Mouse (Mus musculus) liver, embryonic 14.5 days (tissue): ENCODE data around the gene 1700019D03Rik. TPM values are rescaled to one million over a fixed set of nuclear protein-coding genes. Genes with fewer than 3 reads are reported as not detected.

Experiments
- ATAC-seq: fragments of 200-750 bp; cut with Nextera tagmentation; 2 replicates; pipeline ENCODE4 v1.8.0; 2017; ENCODE audit warnings: moderate number of reproducible peaks, mild to moderate bottlenecking, moderate library complexity; ENCODE audit not compliant: insufficient read depth
- DNase-seq, 3 experiments: peaks; one replicate each; pipeline ENCODE4 v3.0.0-alpha.2; 2012 to 2013; ENCODE audit warnings: low read depth in 3 of 3, low spot score in 3 of 3
- H3K27ac ChIP-seq: fragments of 300-500 bp; sonication (generic); 2 replicates; pipeline ENCODE4 v1.5.1; 2014; ENCODE audit warnings: moderate library complexity, mild to moderate bottlenecking, control low read depth, inconsistent platforms
- H3K27me3 ChIP-seq: fragments of 300-500 bp; sonication (generic); 2 replicates; pipeline ENCODE4 v1.6.1; 2014; ENCODE audit warnings: mild to moderate bottlenecking, low read length, moderate library complexity; ENCODE audit not compliant: control insufficient read depth, insufficient read depth
- H3K36me3 ChIP-seq: fragments of 300-500 bp; sonication (generic); replicated peaks from 2 replicates; pipeline ENCODE4 v1.6.1; 2014; ENCODE audit warnings: low read depth; ENCODE audit not compliant: control insufficient read depth, insufficient read depth
- H3K4me1 ChIP-seq, 2 experiments: fragments of 200-500 bp in 1 of 2; fragments of 300-500 bp in 1 of 2; sonication (generic) in 1 of 2; replicated peaks; 2 replicates each; pipeline ENCODE4 v1.6.1; 2012 to 2014; ENCODE audit warnings: antibody characterized with exemption in 1 of 2, inconsistent platforms in 1 of 2, low read length in 1 of 2; ENCODE audit not compliant: control insufficient read depth in 2 of 2, insufficient read depth in 2 of 2
- H3K4me2 ChIP-seq: fragments of 300-500 bp; sonication (generic); 2 replicates; pipeline ENCODE4 v1.6.1; 2014; ENCODE audit warnings: low read depth, mild to moderate bottlenecking, control low read depth, moderate library complexity
- H3K4me3 ChIP-seq, 2 experiments: fragments of 200-500 bp in 1 of 2; fragments of 300-500 bp in 1 of 2; sonication (generic) in 1 of 2; 2 replicates each; pipeline ENCODE4 v1.5.1; 2012 to 2014; ENCODE audit warnings: low read depth in 2 of 2, low read length in 2 of 2, mild to moderate bottlenecking in 2 of 2, control low read depth in 1 of 2, inconsistent platforms in 1 of 2, moderate library complexity in 1 of 2; ENCODE audit not compliant: insufficient read depth in 1 of 2
- H3K9ac ChIP-seq: fragments of 300-500 bp; sonication (generic); replicated peaks from 2 replicates; pipeline ENCODE4 v1.6.1; 2014; ENCODE audit warnings: mild to moderate bottlenecking, control low read depth, moderate library complexity
- H3K9me3 ChIP-seq: fragments of 300-500 bp; sonication (generic); 2 replicates; pipeline ENCODE4 v1.6.1; 2016; ENCODE audit warnings: low read length, mixed read lengths; ENCODE audit not compliant: control insufficient read depth
- CTCF ChIP-seq: IDR thresholded peaks from 2 replicates; pipeline ENCODE4 v1.5.1; 2016; ENCODE audit warnings: antibody characterized with exemption, low read depth, control low read depth
- EP300 ChIP-seq: IDR thresholded peaks from 2 replicates; pipeline ENCODE4 v1.6.1; 2016; ENCODE audit warnings: antibody characterized with exemption, low read depth
- WGBS: fragments of 180-500 bp; shearing (Covaris S2); extraction: QIAGEN DNeasy Blood & Tissue Kit; methylation state at CpG from one replicate; pipeline ENCODE4 v1.1.7; 2014; ENCODE audit not compliant: insufficient replicate concordance; 5-methylcytosine and 5-hydroxymethylcytosine counted together
- polyA plus RNA-seq, 2 experiments: library from polyadenylated mRNA; depleted of rRNA in 1 of 2; stranded (reverse) in 1 of 2; unstranded in 1 of 2; fragments of >200 nt; fragmentation: Nextera tagmentation in 1 of 2; extraction: Ambion mirVana in 1 of 2; gene quantifications; 2 replicates each; pipeline versions ENCODE4 v1.2.1 to v1.2.3; 2012 to 2014

1700019D03Rik gene
- polyA plus RNA-seq, 2 experiments: 2.0 to 8.2 TPM

DNA sequence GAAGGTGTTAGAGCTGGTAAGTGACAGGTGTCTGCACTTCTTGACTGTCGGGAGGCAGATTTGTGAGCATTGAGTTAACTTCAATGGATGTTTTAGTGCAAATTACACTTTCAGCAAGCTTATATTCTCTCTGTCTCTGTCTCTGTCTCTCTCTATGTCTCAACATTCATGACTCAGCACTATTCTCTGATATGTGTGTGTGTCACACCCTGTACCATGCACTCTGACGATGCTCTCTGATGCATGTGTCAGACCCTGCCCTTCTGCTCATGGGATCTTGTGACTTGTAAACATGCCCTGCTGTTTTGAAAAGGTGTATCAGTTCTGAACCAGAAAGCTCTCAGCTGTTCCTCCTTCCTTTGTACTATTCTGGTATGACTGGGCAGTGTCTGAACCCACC lies 103.3 kb downstream of the 1700019D03Rik start:
- TF ChIP-seq CTCF (no peak), EP300 (no peak)
- H3K9me3 ChIP-seq: no peaks in the 10 kb centered on the region
- H3K4me3 ChIP-seq: no peak overlapping the region
- DNase-seq: peak in 2 of 3 experiments; percentile 1 to 17
- no peaks in the 10 kb centered on the region for H3K27me3 ChIP-seq
- no peak overlapping the region for H3K4me2 ChIP-seq
- 65% methylated on average over 2 of the region's 2 CpGs for WGBS
- peak; percentile 76 for ATAC-seq
- no peak overlapping the region for H3K27ac ChIP-seq
- H3K36me3 ChIP-seq: no peaks in the 10 kb centered on the region
- H3K4me1 ChIP-seq: no peaks in the 10 kb centered on the region
- no peak overlapping the region for H3K9ac ChIP-seq

DNA sequence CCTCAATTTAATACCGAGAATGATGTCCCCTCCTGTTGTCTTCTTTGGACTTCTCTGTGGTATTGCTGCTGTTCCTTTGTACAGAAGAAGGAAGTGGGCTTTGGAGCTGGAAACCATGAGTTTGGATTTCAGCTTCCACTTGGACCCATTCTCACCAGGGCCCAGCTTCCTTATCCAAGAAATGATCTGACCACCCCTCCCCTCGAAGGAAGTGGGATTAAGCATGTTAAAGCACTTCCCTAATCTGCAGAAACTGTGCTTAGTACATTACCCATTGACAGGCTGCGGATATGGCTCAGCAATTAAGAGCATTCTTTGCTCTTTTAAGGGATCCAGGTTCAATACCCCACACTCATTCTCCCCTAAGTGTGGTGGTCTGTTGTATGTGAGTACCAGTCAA lies 110.2 kb downstream of the 1700019D03Rik start:
- H3K4me2 ChIP-seq: no peak overlapping the region

DNA sequence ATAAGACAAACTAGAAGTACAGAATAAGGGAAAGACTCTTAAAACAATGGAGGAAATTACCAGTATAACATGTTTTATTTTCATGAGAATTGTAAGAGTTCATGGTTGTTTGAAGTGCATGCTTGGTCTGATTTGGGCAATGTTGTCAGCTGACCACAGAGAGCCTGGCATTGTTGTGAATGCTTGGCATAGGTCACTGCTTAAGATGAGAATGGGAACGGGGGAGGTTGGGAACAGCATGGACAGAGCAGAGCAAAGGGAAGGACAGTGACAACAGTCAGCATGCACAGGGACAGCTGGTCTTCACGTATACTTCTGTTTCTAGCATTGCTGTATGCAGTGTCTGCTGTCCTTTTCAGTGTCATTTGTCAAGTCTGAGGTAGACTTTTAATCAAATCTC lies 135.8 kb downstream of the 1700019D03Rik start:
- TF ChIP-seq EP300 (no peak), CTCF (no peak)
- Histone ChIP-seq H3K27me3 (no peaks in the 10 kb centered on the region), H3K4me1 (no peaks in the 10 kb centered on the region), H3K27ac (no peak overlapping the region), H3K4me2 (no peak overlapping the region), H3K9me3 (no peaks in the 10 kb centered on the region), H3K9ac (no peak overlapping the region), H3K36me3 (no peaks in the 10 kb centered on the region), H3K4me3 (no peak overlapping the region)
- 55% methylated on average over 2 of the region's 2 CpGs for WGBS
- DNase-seq: no peak
- ATAC-seq: no peak

More for the DNA sequence above, 110.2 kb downstream of the 1700019D03Rik start:
- no peaks in the 10 kb centered on the region for H3K27me3 ChIP-seq
- TF ChIP-seq CTCF: no peak
- TF ChIP-seq EP300: no peak
- H3K9ac ChIP-seq: no peak overlapping the region
- no peak overlapping the region for H3K27ac ChIP-seq
- 43% methylated on average over 3 of the region's 3 CpGs for WGBS
- no peak overlapping the region for H3K4me3 ChIP-seq
- H3K9me3 ChIP-seq: no peaks in the 10 kb centered on the region
- ATAC-seq (no peak), DNase-seq (no peak)
- no peaks in the 10 kb centered on the region for H3K4me1 ChIP-seq
- no peaks in the 10 kb centered on the region for H3K36me3 ChIP-seq

Other genes with a start within 250 kb of the 1700019D03Rik start
- 1.3 and 1.5 TPM in 2 replicates for gene Inpp1, start 202.5 kb downstream of the 1700019D03Rik start, polyA plus RNA-seq (2012; rRNA removed)
- gene Inpp1, start 202.5 kb downstream of the 1700019D03Rik start, polyA plus RNA-seq (2014; fragmentation: Nextera tagmentation; extraction: Ambion mirVana): 1.7 and 1.9 TPM in 2 replicates
- 7.2 and 10.4 TPM in 2 replicates for gene Hibch, start 175.2 kb downstream of the 1700019D03Rik start, polyA plus RNA-seq (2012; rRNA removed)
- gene Hibch, start 175.2 kb downstream of the 1700019D03Rik start, polyA plus RNA-seq (2014; fragmentation: Nextera tagmentation; extraction: Ambion mirVana): 18.5 and 19.0 TPM in 2 replicates
- 0.02 TPM in 1 of 2 replicates, not detected in the other for gene Mstn, start 41.5 kb upstream of the 1700019D03Rik start, polyA plus RNA-seq (2012; rRNA removed)
- not detected in 2 replicates for gene Mstn, start 41.5 kb upstream of the 1700019D03Rik start, polyA plus RNA-seq (2014; fragmentation: Nextera tagmentation; extraction: Ambion mirVana)
- gene 1700019A02Rik, start 167.5 kb upstream of the 1700019D03Rik start, polyA plus RNA-seq (2012; rRNA removed): not detected in 2 replicates
- not detected in 2 replicates for gene 1700019A02Rik, start 167.5 kb upstream of the 1700019D03Rik start, polyA plus RNA-seq (2014; fragmentation: Nextera tagmentation; extraction: Ambion mirVana)